Mouse (Mus musculus) heart, embryonic 13.5 days (tissue): ENCODE results near the gene Gstp1. TPM values are rescaled to one million over a fixed set of nuclear protein-coding genes. Genes with fewer than 3 reads are reported as not detected.
"Not testable (repeated sequence)": the region's sequence is repeated elsewhere in the genome, so short reads cannot be mapped to it uniquely, and the experiment has no call there.

Experiments
- ATAC-seq: fragments of 200-750 bp; cut with Nextera tagmentation; 2 replicates; pipeline ENCODE4 v1.8.0; 2017; ENCODE audit warnings: moderate TSS enrichment; ENCODE audit not compliant: insufficient number of reproducible peaks, low FRiP score, low TSS enrichment; ENCODE audit errors: extremely low read depth
- H3K27ac ChIP-seq: fragments of 300-500 bp; sonication (generic); replicated peaks from 2 replicates; pipeline ENCODE4 v1.5.1; 2015; ENCODE audit warnings: moderate library complexity, mild to moderate bottlenecking, inconsistent platforms
- H3K27me3 ChIP-seq: fragments of 300-500 bp; sonication (generic); replicated peaks from 2 replicates; pipeline ENCODE4 v1.6.1; 2015; ENCODE audit warnings: mild to moderate bottlenecking, inconsistent platforms
- H3K36me3 ChIP-seq: fragments of 300-500 bp; sonication (generic); 2 replicates; pipeline ENCODE4 v1.6.1; 2015; ENCODE audit warnings: mild to moderate bottlenecking, inconsistent platforms
- H3K4me1 ChIP-seq: fragments of 300-500 bp; sonication (generic); 2 replicates; pipeline ENCODE4 v1.6.1; 2015; ENCODE audit warnings: inconsistent platforms
- H3K4me2 ChIP-seq: fragments of 300-500 bp; sonication (generic); 2 replicates; pipeline ENCODE4 v1.6.1; 2015; ENCODE audit warnings: inconsistent platforms, mild to moderate bottlenecking, moderate library complexity
- H3K4me3 ChIP-seq: fragments of 300-500 bp; sonication (generic); 2 replicates; pipeline ENCODE4 v1.5.1; 2015; ENCODE audit warnings: moderate library complexity, mild to moderate bottlenecking, inconsistent platforms
- H3K9ac ChIP-seq: fragments of 300-500 bp; sonication (generic); 2 replicates; pipeline ENCODE4 v1.6.1; 2015; ENCODE audit warnings: inconsistent platforms, mild to moderate bottlenecking, moderate library complexity
- H3K9me3 ChIP-seq: fragments of 300-500 bp; sonication (generic); 2 replicates; pipeline ENCODE4 v1.6.1; 2016; ENCODE audit warnings: inconsistent platforms
- WGBS: fragments of 180-500 bp; shearing (Covaris S2); methylation state at CpG from one replicate; pipeline ENCODE4 v1.1.7; 2015; ENCODE audit warnings: mixed read lengths; 5-methylcytosine and 5-hydroxymethylcytosine counted together
- polyA plus RNA-seq: library from polyadenylated mRNA; unstranded; fragments of >200 nt; fragmentation: Nextera tagmentation; extraction: Ambion mirVana; gene quantifications from 2 replicates; pipeline ENCODE4 v1.2.1, GENCODE M21; 2015

Gstp1 gene
- polyA plus RNA-seq, 1 experiment from 2014 or later = 380 TPM

- WGBS = 73% methylated on average over 6 of the region's 6 CpGs
Observed at GRCm38 (mm10) chr19:4072706-4073424, 35.1 kb upstream of the Gstp1 start.

DNA sequence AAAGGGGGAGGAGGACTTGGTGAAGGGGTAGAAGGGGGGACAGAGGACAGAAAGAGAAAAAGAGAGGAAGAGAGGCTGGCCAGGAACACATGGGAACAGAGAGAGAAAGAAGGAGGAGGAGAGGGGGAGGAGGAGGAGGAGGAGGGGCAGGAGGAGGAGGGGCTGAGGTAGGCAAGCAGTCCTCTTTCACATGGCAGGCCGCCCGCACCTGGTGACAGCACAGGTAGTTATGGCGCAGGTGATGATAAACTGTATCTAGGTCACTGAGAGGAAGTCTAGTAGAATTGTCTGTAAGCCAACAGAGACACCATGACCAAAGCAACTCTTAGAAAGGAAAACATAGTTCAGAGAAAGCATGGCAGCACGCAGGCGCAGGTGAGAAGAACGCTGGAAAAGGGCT is 33.6 kb upstream of the Gstp1 start:
- ATAC-seq = no peak
- Histone ChIP-seq H3K9me3 (no peaks in the 10 kb centered on the region), H3K27me3 (no peaks in the 10 kb centered on the region; the same call in 1 of the 2 replicates), H3K4me3 (no peak overlapping the region), H3K4me1 (no peaks in the 10 kb centered on the region), H3K36me3 (no peaks in the 10 kb centered on the region), H3K27ac (no peak overlapping the region), H3K9ac (no peak overlapping the region), H3K4me2 (no peak overlapping the region)
- WGBS = 81% methylated on average over 6 of the region's 6 CpGs

More at GRCm38 (mm10) chr19:4072706-4073424, 35.1 kb upstream of the Gstp1 start:
- Histone ChIP-seq H3K27me3 (no peaks in the 10 kb centered on the region; the same call in 1 of the 2 replicates), H3K36me3 (no peaks in the 10 kb centered on the region), H3K9me3 (no peaks in the 10 kb centered on the region), H3K4me3 (no peak overlapping the region), H3K4me2 (no peak overlapping the region), H3K4me1 (no peaks in the 10 kb centered on the region), H3K9ac (no peak overlapping the region), H3K27ac (no peak overlapping the region)
- ATAC-seq = no peak

- WGBS = 70% methylated on average over 8 of the region's 8 CpGs
- Histone ChIP-seq H3K36me3 (no peaks in the 10 kb centered on the region), H3K4me3 (no peak overlapping the region), H3K4me1 (no peaks in the 10 kb centered on the region), H3K9me3 (no peaks in the 10 kb centered on the region), H3K27ac (no peak overlapping the region), H3K4me2 (no peak overlapping the region), H3K27me3 (no peaks in the 10 kb centered on the region; the same call in 1 of the 2 replicates), H3K9ac (no peak overlapping the region)
- ATAC-seq = no peak
Observed at GRCm38 (mm10) chr19:4070756-4071155, 33.0 kb upstream of the Gstp1 start.

- no peaks in the 10 kb centered on the region for H3K36me3 ChIP-seq
- no peak overlapping the region for H3K27ac ChIP-seq
- no peak overlapping the region for H3K9ac ChIP-seq
- H3K4me2 ChIP-seq = no peak overlapping the region
- H3K9me3 ChIP-seq = no peaks in the 10 kb centered on the region
- WGBS = 70% methylated on average over 15 of the region's 15 CpGs
- H3K27me3 ChIP-seq = no peaks in the 10 kb centered on the region; the same call in 1 of the 2 replicates
- H3K4me1 ChIP-seq = no peaks in the 10 kb centered on the region
- H3K4me3 ChIP-seq = no peak overlapping the region
- no peak for ATAC-seq
Observed at GRCm38 (mm10) chr19:4070311-4070710, 32.5 kb upstream of the Gstp1 start.

DNA sequence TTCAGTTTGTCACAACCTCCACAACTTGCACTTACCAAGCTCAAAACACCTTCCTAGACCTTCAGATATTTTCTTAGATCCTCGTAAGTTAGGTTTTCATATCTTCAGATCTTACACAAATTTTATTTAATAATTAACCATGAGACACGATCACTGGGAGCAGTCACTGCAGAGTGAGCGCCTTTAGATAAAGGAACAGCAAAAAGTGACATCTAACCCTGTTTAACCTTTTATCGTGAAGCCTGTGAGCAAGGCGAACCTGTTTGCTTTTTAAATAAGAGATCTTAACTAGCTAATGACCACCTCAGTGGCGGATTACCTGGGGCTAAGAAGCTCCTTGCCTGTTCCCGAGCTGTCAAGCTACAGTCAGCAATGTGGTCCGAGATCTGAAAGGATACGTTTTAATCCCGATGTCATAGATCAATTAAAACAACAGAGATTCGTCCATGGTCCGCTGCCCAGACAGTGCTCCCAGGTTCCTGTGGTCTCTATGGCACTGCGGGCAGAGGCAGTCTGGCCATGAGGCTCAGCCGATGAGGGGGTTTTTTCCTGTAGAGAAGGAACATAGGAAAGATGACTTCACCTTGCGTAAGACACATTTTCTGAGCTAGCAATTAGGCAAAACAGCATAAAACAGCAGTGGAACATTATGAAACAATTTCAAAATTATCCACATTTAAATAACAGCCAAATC is 31.1 kb upstream of the Gstp1 start:
- Histone ChIP-seq H3K9me3 (no peaks in the 10 kb centered on the region), H3K27ac (no peak overlapping the region), H3K4me3 (no peak overlapping the region), H3K4me1 (peaks cover 3% of the 10 kb centered on the region; the same call in 1 of the 2 replicates), H3K27me3 (no peaks in the 10 kb centered on the region; the same call in 1 of the 2 replicates), H3K4me2 (no peak overlapping the region), H3K36me3 (no peaks in the 10 kb centered on the region), H3K9ac (no peak overlapping the region)
- ATAC-seq = no peak
- 71% methylated on average over 15 of the region's 15 CpGs for WGBS

- not testable (repeated sequence) for H3K4me2 ChIP-seq, H3K27me3 ChIP-seq, H3K9ac ChIP-seq, H3K4me3 ChIP-seq, H3K36me3 ChIP-seq, ATAC-seq, H3K4me1 ChIP-seq, H3K9me3 ChIP-seq, H3K27ac ChIP-seq
- WGBS = 86% methylated on average over 2 of the region's 2 CpGs
Observed at GRCm38 (mm10) chr19:4068242-4068641, 30.5 kb upstream of the Gstp1 start.

- H3K27ac ChIP-seq = no peak overlapping the region
- peaks cover 5% of the 10 kb centered on the region; the same call in 1 of the 2 replicates for H3K4me1 ChIP-seq
- no peaks in the 10 kb centered on the region; the same call in 1 of the 2 replicates for H3K27me3 ChIP-seq
- H3K9me3 ChIP-seq = no peaks in the 10 kb centered on the region
- no peak overlapping the region for H3K9ac ChIP-seq
- no peak overlapping the region for H3K4me2 ChIP-seq
- no peak for ATAC-seq
- H3K36me3 ChIP-seq = no peaks in the 10 kb centered on the region
- H3K4me3 ChIP-seq = no peak overlapping the region
Observed at GRCm38 (mm10) chr19:4066877-4067276, 29.1 kb upstream of the Gstp1 start.

DNA sequence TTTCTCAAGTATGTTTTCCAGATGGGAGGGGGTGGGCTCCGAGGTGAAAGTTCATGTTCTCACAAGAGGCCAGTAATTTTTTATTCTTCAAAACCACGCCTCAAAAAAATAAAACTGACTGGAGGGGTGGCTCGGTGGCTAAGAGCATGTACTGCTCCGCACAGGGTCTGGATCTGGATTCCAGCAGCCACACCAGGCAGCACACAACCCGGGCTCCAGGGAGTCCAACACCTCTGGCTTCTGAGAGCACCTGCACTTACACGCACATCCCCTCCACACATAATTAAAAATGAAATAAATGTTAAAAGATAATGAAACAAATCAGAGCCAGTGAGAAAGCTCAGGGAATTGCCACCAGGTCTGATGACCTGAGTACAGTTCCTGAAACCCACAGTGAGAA is 28.5 kb upstream of the Gstp1 start:
- H3K4me3 ChIP-seq = no peak overlapping the region
- no peak overlapping the region for H3K9ac ChIP-seq
- peaks cover 5% of the 10 kb centered on the region; the same call in 1 of the 2 replicates for H3K4me1 ChIP-seq
- 77% methylated on average over 6 of the region's 6 CpGs for WGBS
- no peaks in the 10 kb centered on the region for H3K36me3 ChIP-seq
- no peak overlapping the region for H3K4me2 ChIP-seq
- no peaks in the 10 kb centered on the region; the same call in 1 of the 2 replicates for H3K27me3 ChIP-seq
- H3K9me3 ChIP-seq = no peaks in the 10 kb centered on the region
- no peak for ATAC-seq
- no peak overlapping the region for H3K27ac ChIP-seq

GRCm38 (mm10) chr19:4064501-4064900 is 26.7 kb upstream of the Gstp1 start:
- H3K4me3 ChIP-seq, H3K27ac ChIP-seq, H3K9ac ChIP-seq, H3K4me1 ChIP-seq, ATAC-seq, H3K27me3 ChIP-seq, H3K36me3 ChIP-seq, H3K9me3 ChIP-seq: not testable (repeated sequence)
- peak overlapping the region; percentile 44 for H3K4me2 ChIP-seq
- WGBS = 28% methylated on average over 6 of the region's 11 CpGs

GRCm38 (mm10) chr19:4063357-4063756 is 25.6 kb upstream of the Gstp1 start:
- not testable (repeated sequence) for H3K9me3 ChIP-seq, H3K9ac ChIP-seq, H3K4me2 ChIP-seq, ATAC-seq, H3K27me3 ChIP-seq, H3K36me3 ChIP-seq, H3K4me3 ChIP-seq, H3K4me1 ChIP-seq
- peak overlapping the region; percentile 54; the same call in 1 of the 2 replicates for H3K27ac ChIP-seq
- 30% methylated on average over 4 of the region's 4 CpGs for WGBS

DNA sequence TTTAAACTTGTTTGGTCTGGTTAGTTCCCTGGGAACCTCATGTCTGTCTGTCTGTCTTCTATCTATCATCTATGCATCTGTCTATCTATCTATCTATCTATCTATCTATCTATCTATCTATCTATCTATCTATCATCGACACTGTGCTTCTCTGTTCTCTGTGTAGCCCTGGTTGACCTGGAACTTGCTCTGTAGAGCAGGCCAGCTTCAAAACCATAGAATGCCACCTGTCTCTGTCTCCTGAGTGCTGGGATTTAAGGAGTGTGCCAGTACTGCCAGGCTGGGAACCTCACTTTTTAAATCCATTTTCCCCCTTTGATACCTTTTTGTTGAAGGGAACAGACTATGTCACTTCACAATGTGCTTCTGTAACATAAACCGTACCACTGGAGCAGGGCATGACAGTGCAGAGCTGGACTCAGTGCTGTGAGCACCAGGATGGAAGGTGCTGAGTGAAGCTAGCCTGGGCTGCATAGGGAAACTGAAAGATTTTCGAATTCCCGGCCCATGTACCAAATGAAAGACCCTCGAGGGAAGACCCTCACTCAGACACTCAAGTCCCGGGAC is 23.2 kb upstream of the Gstp1 start:
- Histone ChIP-seq H3K36me3 (no peaks in the 10 kb centered on the region), H3K27ac (no peak overlapping the region), H3K9ac (no peak overlapping the region), H3K27me3 (no peaks in the 10 kb centered on the region; the same call in 1 of the 2 replicates), H3K9me3 (no peaks in the 10 kb centered on the region), H3K4me1 (peaks cover 22% of the 10 kb centered on the region), H3K4me3 (no peak overlapping the region), H3K4me2 (no peak overlapping the region)
- no peak for ATAC-seq
- WGBS = 82% methylated on average over 6 of the region's 6 CpGs
